Mouse (Mus musculus) adipocyte (in vitro differentiated cells): ENCODE measurements at regions not wholly inside any gene's neighbourhood (a gene's known extent, or its start where the extent isn't known, plus 50 kb on each side); places are given as distances from the start of the nearest gene placed in this dataset.

Experiments
- DNase-seq: peaks from one replicate; pipeline ENCODE4 v3.0.0-alpha.2; 2016; ENCODE audit warnings: low spot score

DNA sequence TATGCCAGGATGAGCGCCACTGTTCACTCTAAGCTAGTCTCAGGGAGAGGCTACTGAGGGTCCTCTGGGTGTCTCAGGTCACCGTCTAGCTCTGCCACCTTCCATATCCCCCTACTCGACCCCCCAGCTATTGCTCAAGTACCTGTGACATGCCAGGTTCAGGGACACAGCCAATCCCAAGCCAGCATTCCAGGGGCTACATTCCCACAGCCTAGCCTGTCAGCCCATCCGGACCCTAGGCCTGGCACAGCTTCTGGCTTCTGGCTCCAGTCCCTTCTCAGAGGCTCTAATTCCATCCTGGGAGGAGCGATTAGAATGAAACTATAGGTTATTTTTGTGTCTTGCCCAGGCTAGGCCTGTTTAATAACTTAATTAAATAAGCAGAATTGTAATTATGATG lies 105.2 kb downstream of the 1810010D01Rik start:
- DNase-seq, result no peak

DNA sequence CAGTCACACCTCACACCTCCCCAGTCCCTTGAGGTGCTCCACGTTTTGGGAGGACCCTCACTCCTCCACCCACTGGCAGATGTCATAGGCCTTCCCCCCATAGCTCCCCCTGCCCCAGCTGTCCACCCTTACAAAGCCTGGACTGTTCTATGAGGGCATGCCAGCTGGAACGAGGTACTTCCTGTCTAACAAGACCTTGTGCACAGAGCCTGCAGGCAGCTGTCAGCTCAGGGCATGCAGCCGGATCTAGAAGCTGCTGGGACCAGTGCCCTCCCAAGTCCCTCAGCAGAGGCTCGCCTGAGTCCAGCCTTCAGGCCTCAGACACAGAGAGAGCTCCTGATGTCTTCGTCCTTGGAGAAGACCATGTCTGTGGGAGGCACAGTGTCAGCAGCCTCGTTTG lies 105.7 kb downstream of the 1810010D01Rik start:
- no peak for DNase-seq

DNA sequence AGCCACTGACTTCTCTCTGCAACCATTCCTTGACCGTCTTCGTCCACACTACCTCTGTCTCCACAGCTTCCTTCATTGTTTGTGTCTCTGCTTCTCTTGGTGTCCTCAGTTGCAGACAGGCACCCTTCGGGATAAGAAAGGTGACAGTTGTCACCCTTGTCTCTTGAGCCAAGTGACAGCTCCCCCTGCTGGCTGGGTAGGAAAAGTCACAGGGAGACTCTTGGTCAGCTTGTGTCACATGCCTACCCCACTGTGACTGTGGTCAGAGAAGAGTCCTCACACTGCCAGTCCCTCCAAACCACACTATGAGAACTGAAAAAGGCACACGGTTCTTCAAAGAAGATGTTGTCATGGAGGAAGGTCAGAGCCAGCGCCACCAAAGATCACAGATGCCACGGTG lies 109.6 kb downstream of the 1810010D01Rik start:
- peak; percentile 8 for DNase-seq

DNA sequence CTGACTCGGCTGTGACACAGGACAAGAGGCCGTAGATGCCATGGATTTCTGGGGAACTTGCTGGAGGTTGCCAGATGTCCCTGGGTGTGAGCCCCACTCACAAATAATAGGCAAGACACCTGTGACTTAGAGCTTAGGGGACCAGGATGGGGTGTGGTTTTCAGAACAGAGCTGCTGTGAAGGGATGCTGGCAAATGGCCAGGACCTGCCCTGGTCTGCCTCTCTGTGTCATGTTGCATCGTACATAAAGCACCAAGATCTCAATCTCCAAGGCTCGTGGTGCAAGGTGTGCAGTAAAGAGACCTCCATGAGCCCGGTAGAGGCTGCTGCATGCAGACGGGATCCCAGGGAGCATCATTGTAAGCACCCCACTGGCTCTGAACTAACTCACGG lies 113.8 kb downstream of the 1810010D01Rik start:
- no peak for DNase-seq

DNA sequence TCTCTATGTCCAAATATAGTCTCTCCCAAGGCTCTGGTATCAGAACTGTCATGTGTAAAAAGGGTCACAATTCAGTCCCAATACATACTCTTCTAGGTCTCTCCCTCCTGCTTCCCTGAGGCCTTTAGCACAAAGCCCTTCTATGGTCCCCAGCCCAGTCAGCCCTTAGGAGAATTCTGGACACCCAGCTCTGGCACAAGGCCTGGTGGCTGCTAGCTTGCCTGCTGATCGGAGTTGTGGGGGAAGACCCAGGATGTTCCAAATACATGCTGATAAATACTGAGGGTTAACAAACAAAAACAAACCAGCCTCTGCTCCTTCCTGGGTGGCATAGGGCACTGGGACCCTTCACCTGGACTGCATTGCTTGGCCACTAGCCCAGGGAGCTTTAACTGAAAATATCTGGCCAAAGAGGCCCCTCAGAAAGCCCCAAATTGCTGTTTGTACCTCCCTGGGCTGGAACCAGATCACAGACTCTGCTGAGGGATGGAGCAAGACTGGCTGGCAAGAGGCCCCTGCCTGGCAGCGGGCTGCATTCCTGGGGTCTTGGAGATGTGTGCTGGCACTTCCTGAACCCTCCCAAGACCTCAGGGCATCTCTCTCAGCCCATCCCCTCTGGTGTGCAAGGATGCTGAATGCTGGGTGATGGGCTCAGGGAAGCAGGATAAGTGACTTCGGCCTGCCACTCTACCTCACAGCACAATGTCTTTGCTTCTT lies 114.3 kb downstream of the 1810010D01Rik start:
- DNase-seq, result no peak

DNA sequence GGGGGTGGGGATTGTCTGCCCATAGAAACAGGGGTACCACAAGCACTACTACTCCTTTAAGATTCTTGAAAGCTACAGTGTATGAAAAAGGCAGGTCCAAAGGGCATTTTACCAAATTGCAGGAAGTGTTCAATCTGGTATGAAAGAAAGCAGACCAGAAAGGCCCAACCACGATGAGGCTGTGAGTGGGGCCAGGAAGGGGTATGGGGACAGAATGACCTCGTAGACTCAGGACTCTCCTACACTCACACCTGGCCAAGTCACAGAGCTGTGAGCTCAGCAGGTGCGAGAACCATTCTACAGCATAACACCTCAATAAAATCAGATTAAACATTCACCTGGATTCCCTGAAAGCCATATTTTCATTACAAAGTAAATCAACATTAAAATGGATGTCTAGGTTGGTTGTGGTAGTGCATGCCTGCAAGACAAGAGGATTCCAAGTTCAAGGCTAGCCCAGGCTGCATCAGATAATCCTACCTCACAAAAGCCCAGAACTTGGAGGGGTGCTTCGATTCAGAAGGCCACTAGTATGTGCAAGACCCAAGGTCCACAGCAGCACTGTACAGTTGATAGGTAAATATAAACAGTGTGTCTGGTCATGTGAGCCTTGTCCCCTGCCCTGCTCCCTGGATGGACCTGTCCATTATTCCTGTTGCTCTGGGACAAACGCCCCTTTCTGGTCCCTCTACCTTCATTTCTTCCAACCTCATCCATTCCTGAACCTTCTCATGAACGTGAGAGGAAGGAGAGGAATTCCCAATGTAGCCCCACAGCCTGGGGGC lies 115.3 kb downstream of the 1810010D01Rik start:
- no peak for DNase-seq

DNA sequence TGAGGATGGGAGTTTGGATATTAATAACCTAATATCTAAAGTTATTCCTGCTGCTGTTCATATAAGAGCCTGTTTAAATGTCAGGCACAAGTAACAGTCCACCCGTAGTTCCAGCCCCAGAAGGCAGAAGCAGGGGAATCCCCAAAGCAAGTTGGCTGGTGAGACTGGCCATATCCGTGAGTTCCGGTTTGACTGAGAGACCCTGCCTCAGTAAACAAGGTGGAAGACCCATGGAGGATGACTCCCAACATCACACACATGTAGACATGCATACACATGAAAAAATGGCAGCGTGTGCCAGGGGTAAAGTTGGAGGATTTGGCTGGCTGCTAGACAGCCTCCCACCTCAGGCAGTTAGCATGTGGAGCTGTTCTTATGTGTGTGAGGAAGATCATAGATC lies 117.1 kb downstream of the 1810010D01Rik start:
- no peak for DNase-seq

DNA sequence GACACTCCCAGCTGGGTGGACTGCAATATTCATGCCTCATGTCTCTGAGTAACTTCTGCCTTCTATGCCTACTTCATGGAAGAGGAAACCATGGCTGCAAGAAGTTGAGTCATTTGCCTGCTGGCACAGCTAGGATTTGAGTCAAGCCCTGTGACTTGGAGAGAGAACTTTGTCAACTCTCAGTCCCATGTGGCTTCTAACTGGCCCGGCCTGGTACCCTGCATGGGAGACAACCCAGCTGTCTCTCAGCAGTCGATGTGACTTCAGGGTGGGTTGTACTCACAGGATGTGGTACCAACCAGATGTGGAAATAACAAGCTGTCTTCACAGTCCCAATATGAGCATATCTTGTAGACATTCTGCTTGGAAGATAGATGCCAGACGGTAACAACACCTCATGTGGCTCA lies 118.6 kb downstream of the 1810010D01Rik start:
- peak; percentile 11 for DNase-seq

DNA sequence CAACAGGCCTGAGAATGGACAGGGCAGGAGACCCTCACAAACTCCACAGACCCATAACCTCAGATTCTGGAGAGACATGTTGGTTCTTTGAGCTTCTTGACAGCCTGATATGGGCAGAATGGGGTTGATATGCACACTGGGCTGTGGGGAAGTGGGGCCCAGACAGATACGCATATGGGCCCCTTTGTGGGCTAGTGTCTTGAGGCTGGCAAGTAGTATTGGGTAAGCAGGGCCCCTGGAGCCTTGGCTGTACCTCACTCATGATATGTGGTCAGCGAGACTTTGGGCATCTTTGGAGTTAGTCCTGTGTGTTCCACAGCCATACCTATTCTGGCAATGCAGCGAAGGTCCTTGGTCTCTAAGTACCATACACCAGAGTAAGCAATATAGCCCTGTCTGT lies 119.3 kb downstream of the 1810010D01Rik start:
- no peak for DNase-seq

DNA sequence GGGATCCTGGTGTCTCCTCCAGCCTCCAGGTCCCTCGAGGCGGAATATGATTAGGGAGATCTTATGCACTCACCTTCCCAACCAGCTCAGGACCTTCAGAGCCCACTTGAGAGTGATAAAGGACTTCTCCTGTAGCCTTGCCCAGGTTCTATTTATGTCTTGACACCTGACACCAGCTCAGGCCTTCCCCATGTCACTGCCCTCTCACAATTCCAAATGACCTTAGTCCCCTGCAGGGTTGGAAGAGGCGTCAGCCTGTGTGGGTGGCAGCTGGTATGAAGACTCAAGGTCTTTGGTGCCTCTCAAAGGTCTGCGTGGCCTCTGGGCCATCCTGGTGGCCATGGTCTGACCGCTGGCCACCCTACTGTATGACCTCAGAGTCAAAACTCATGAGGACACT lies 120.1 kb downstream of the 1810010D01Rik start:
- DNase-seq, result no peak

DNA sequence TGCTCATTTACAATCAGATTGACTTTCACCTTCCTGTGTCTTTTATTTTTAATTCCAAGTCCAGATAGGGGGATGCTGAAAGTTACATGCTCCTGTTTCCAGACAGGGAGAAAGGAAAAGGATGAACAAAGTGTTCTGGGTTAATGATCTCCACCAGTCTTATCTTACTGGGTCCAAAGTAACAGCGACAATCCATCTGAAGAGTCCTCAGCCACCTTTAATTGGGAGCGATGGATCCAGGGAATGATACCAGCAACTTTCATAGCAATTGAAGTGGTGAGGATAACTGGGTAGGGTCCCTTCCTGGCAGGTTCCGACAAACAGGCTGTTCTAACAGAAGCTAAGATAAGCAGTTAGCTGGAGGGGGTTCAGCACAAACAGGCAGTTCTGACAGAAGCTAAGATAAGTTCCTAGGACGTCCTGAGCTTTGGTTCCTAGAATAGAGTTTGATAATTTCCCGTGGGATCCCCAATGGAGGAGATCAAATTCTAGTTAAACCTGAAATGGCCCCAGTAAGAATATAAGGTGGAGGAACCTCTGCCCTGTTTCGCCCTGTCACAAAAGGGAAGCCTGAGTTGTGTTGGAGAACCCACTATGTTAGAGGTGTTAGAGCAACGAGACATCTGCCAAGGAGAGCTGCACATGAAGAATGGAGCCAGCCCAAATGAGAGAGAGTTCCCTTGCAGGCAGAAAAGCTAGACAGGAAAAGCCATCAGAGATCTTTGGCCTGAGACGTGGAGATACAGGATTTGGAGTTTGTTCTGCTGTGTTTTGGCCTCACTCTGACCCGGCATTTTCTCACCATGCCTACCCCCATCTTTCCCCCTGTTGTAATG lies 124.8 kb downstream of the 1810010D01Rik start:
- no peak for DNase-seq

DNA sequence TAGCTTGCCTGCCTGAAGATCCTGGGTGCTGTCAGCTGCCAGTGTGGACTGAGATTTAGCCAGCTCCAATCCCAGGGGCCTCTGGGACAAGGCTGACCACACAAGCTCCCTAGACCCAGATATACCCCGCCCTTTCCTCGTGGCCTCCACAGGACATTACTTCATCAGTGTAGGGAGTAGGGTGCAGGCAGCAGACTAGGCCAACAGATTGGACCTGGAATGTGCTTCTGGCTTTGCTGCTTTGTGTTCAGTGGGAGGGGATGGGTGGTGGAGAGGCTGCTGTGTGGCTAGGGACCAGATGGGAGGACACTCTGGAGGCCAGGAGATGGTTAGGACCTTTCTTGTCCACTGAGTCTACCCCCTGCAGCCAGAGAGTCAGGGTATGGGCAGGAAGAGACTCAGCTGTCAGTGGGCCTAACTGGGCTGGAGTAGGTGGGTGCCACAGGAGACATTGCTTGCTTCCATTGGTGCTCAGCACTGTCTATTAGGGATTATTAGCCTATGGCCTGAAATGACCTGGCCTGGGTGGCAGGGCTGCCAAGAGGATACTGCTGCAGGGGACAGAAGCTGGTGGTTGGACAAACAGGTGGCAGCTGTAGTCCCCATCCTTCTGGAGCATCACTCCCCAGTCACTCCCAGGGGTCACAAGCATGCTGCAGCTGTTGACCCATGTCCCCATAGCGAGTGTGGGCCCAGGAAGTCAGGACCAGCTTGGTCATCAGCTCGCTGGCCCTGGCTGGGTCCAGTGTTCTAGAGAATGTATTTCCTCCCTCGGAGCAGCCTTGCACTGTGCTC lies 132.5 kb upstream of the Ccnd1 start:
- DNase-seq, result no peak

DNA sequence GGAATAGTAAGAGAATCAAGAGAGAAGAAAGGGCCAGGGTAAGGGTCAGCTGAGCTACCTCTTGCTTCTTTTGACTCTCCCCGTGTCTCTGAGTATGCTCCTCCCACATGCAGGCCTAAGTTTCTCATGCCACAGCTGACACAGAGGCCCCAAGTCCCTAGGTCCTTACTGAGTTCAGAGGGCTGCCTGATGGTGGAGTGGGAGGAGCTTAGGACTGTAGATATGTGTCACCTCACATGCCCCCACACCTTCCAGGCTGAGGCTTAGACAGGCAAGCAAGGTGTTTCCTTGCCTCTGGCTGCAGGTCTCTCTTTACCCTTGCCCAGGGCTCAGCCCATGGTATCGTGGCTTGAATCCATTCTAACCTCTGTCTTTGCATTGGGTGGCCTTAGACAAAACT lies 131.8 kb upstream of the Ccnd1 start:
- no peak for DNase-seq

DNA sequence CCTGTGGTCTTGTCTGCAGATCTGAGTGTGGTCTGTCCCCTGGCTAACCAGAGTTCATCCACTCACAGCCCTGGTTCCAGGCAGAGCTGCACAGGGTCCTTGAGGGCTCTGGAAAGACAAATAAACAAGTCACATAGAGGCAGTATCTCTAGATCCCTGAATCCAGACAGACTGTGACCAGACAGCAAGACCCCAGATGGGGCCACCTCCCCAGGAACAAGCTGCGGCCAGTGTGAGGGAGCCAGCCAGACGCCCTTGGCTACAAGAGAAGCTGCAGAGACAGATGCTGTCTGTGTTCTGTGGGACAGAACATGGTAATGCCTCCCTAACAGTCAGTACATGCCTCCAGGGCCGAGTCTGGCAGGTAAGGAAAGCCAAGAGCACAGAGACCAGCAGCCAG lies 127.6 kb upstream of the Ccnd1 start:
- DNase-seq, result no peak

DNA sequence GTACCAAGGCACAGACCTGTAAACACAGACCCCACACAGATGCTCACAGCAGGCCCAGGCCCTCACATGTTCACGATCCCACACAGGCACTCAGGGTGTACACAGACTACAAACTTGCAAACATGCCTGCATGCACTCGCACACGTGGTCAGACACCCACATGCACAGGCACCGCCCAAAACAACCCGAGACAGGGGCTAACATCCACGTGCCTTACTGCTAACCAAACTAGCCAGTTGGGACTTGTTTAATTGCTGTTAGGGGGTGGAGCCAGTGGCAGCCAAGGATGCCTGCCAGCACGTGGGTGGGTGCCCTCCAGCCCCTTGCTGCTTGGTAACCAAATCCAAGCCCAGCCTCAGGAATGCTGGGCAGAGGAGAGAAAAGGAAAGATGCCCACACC lies 116.6 kb upstream of the Ccnd1 start:
- no peak for DNase-seq

DNA sequence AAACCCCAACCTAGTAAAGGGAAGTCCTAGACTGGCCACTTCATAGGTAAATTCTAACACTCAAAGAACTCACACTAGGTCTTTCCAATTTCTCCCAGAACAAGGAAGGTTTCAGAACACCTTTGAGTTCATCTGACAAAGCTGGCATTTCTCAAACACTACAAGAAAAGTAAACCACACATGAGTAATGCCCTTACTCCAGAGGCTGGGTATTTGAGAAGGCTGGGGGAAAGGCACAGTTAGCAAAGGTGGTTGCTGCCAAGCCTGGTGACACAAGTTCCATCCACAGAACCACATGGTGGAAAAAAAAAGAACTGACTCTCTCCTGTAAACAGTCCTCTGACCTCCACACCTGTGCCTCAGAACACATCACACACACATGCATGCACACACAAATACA lies 111.9 kb upstream of the Ccnd1 start:
- no peak for DNase-seq

DNA sequence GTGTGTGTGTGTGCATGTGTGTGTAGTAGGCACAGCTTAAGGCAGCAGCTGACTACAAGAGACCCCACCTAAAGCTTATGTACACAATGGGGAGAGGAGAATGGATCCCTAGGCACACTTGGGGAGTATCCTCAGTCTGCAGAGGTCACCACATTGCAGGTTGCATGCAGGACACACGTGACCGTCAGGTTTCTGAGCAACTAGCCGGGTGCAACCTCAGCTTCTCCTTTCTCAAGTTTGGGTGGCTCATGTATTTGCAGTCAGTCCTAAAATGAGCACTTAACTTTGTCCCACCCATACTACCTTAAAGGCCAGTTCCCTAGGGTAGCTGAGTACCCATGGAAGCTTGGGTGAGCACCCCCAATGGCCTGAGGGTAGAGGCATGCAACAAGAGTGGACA lies 111.0 kb upstream of the Ccnd1 start:
- DNase-seq, result no peak

DNA sequence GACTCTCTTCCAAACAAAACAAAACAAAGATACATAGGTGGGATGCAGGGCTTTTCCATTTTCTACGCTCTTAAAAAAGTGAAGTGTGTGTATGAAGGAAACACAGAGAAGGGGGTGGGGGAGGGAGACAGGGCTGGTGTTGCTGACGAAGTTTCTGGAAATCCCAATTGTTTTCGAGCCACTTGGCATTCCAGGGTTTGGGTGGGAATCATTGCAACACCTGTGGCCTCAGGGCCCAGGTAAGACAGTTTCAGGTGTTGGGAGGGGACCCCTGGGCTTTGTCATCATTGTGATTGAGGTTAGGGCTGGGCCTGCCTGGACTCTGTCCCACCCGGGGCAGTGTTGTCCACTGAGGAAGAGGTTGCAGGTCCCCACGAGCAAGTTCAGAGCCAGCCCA lies 108.8 kb upstream of the Ccnd1 start:
- no peak for DNase-seq

DNA sequence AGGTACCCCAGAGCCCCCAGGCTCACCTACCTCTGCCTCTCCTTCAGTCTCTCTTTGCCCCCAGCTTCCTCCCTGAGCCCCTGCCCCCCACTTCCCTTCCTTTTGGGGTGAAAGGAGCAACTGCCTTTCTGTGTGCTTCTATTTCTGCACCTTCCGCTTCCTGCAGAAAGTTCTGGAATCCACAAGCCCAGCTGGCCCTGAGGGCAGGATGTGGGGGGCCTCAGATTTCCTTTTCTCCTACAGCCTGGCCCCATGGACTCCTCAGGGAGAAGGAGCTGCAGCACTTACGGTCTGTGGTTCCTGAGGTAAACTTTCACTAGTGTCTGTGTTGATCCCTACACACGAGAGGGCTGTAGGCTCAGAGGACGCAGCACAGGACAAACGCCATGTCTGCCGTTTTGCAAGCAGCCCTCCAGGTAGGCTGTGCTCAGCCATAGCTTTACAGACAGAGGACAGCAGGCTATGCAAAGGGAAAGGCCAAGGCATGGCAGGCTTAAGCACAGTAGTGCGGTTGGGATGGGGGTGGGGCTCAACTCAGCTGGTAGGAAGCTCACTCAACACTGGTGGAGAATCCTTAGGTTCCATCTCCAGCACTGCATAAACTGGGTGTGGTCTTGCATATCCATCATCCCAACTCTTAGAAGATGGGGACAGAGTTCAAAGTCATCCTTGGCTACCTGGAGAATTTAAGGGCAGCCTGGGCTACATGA lies 108.2 kb upstream of the Ccnd1 start:
- no peak for DNase-seq

DNA sequence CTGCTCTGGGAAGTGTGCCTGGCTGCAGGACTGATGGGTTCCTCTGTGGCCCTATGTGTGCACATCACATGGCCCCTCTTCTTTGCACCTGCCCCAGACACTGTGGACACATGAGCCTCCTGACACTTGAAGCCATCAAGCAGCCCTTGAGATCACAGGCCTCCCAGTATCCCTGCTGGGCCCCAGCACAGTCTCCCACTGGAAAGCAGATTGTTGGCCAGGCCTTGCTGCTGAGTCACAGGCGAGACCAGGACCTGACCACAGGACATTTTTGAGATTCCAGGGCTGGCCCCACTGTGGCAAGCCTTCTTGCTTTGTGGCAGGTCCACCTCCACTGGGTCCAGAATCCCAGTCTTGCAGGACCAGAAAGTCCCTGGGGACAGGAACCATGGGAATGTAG lies 105.5 kb upstream of the Ccnd1 start:
- DNase-seq, result no peak

DNA sequence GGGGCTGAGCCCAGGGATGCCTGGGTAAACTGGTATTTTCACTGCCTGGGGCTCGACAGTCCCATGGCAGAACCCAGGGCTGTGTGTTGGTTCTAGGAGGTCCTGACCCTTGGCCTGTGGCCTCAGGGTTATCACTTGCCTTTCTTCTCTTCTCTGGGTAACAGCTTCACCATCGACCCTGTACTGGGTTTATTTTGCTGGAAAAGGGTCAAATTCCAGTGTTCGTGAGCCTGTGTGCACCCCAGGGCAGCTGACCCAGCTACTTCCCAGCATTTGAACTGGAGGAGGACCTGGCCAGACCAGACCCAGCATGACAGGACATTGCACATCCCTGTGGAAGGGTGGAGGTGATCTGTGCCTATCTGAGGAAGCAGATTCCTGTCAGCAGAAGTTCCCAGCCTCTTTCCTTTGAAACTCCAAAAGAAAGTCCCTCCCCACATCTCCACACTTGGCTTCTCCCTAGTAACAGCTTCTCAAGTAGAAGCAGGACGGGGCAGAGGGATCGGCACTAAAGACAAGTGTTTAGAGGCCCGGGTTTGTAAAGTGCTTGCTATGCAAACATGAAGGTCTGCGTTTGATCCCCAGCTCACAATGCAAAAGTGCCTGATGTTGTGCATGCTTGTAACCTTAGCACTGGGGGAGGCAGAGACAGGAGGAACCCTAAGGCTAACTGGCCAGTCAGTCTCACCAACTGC lies 103.9 kb upstream of the Ccnd1 start:
- peak; percentile 5 for DNase-seq
